Mouse (Mus musculus) forebrain, embryonic 13.5 days (tissue): ENCODE data around the gene Fam83e. TPM values are rescaled to one million over a fixed set of nuclear protein-coding genes. Genes with fewer than 3 reads are reported as not detected.

ENCODE experiments used
- polyA plus RNA-seq: library from polyadenylated mRNA; unstranded; fragments of >200 nt; fragmentation: Nextera tagmentation; extraction: Ambion mirVana; gene quantifications from 2 replicates; pipeline ENCODE4 v1.2.1, GENCODE M21; 2015

Gene Fam83e
- polyA plus RNA-seq, 1 experiment from 2014 or later, result 1.3 TPM

Other genes starting within 250 kb of the Fam83e start
- 0.11 and 0.22 TPM in 2 replicates for gene Tulp2, start 239.3 kb upstream of the Fam83e start, polyA plus RNA-seq
- 0.26 TPM in 1 of 2 replicates, not detected in the other for gene Gm45808, start 234.4 kb upstream of the Fam83e start, polyA plus RNA-seq
- 2.7 and 3.1 TPM in 2 replicates for gene Dhdh, start 232.4 kb upstream of the Fam83e start, polyA plus RNA-seq
- gene Nucb1, start 210.8 kb upstream of the Fam83e start, polyA plus RNA-seq, result 73.2 and 85.4 TPM in 2 replicates
- gene Ppp1r15a, start 194.9 kb upstream of the Fam83e start, polyA plus RNA-seq, result 13.5 and 15.3 TPM in 2 replicates
- 0.28 and 0.50 TPM in 2 replicates for gene Plekha4, start 194.9 kb upstream of the Fam83e start, polyA plus RNA-seq
- 0.14 TPM in 1 of 2 replicates, not detected in the other for gene Hsd17b14, start 166.3 kb upstream of the Fam83e start, polyA plus RNA-seq
- gene Bcat2, start 151.1 kb upstream of the Fam83e start, polyA plus RNA-seq, result 18.9 and 23.7 TPM in 2 replicates
- 0.19 TPM in 1 of 2 replicates, not detected in the other for gene Fgf21, start 105.7 kb upstream of the Fam83e start, polyA plus RNA-seq
- gene Fut1, start 103.9 kb upstream of the Fam83e start, polyA plus RNA-seq, result not detected in 2 replicates
- 0.10 TPM in 1 of 2 replicates, not detected in the other for gene Izumo1, start 99.4 kb upstream of the Fam83e start, polyA plus RNA-seq
- gene Rasip1, start 93.7 kb upstream of the Fam83e start, polyA plus RNA-seq, result 5.7 TPM in 2 replicates
- 1.8 and 3.8 TPM in 2 replicates for gene Mamstr, start 81.2 kb upstream of the Fam83e start, polyA plus RNA-seq
- 0.25 TPM in 1 of 2 replicates, not detected in the other for gene Fut2, start 54.8 kb upstream of the Fam83e start, polyA plus RNA-seq
- gene Ntn5, start 37.2 kb upstream of the Fam83e start, polyA plus RNA-seq, result 0.15 TPM in 1 of 2 replicates, not detected in the other
- 0.16 and 0.17 TPM in 2 replicates for gene Sec1, start 26.8 kb upstream of the Fam83e start, polyA plus RNA-seq
- 14.9 and 19.8 TPM in 2 replicates for gene Car11, start 21.4 kb upstream of the Fam83e start, polyA plus RNA-seq
- gene Dbp, start 16.1 kb upstream of the Fam83e start, polyA plus RNA-seq, result 2.5 and 3.0 TPM in 2 replicates
- 808 and 823 TPM in 2 replicates for gene Rpl18, start 5.8 kb upstream of the Fam83e start, polyA plus RNA-seq
- 25.3 and 29.7 TPM in 2 replicates for gene Sphk2, start 3.2 kb upstream of the Fam83e start, polyA plus RNA-seq
- not detected in 2 replicates for gene Spaca4, start 4.6 kb downstream of the Fam83e start, polyA plus RNA-seq
- gene Lmtk3, start 62.5 kb downstream of the Fam83e start, polyA plus RNA-seq, result 12.4 and 13.1 TPM in 2 replicates
- gene Sult2b1, start 63.5 kb downstream of the Fam83e start, polyA plus RNA-seq, result 4.1 and 4.4 TPM in 2 replicates
- gene Cyth2, start 93.4 kb downstream of the Fam83e start, polyA plus RNA-seq, result 314 and 335 TPM in 2 replicates
- gene Kcnj14, start 103.6 kb downstream of the Fam83e start, polyA plus RNA-seq, result 0.45 and 0.49 TPM in 2 replicates
- 49.2 and 53.6 TPM in 2 replicates for gene Grwd1, start 109.7 kb downstream of the Fam83e start, polyA plus RNA-seq
- gene Kdelr1, start 151.6 kb downstream of the Fam83e start, polyA plus RNA-seq, result 31.6 and 33.9 TPM in 2 replicates
- 0.48 TPM in 2 replicates for gene Grin2d, start 157.2 kb downstream of the Fam83e start, polyA plus RNA-seq
- gene Syngr4, start 175.5 kb downstream of the Fam83e start, polyA plus RNA-seq, result 0.62 and 0.92 TPM in 2 replicates
- gene Tmem143, start 175.7 kb downstream of the Fam83e start, polyA plus RNA-seq, result 3.7 and 4.3 TPM in 2 replicates
- 13.2 and 16.6 TPM in 2 replicates for gene Emp3, start 200.2 kb downstream of the Fam83e start, polyA plus RNA-seq
- 2.5 and 3.5 TPM in 2 replicates for gene Ccdc114, start 202.9 kb downstream of the Fam83e start, polyA plus RNA-seq